Mouse (Mus musculus) bone marrow, adult 2 months (tissue): ENCODE measurements around the gene Olfr553.

ENCODE experiments used
- CTCF ChIP-seq: fragments of 200-500 bp; IDR thresholded peaks from 2 replicates; pipeline ENCODE4 v1.5.1; 2011; ENCODE audit warnings: low read length, control low read depth; ENCODE audit not compliant: control insufficient read depth, insufficient read depth
- POLR2A ChIP-seq: fragments of 200-500 bp; IDR thresholded peaks from 2 replicates; pipeline ENCODE4 v1.6.1; 2011; ENCODE audit warnings: low read depth, mild to moderate bottlenecking, control low read depth, low read length, borderline replicate concordance; ENCODE audit not compliant: control insufficient read depth

DNA sequence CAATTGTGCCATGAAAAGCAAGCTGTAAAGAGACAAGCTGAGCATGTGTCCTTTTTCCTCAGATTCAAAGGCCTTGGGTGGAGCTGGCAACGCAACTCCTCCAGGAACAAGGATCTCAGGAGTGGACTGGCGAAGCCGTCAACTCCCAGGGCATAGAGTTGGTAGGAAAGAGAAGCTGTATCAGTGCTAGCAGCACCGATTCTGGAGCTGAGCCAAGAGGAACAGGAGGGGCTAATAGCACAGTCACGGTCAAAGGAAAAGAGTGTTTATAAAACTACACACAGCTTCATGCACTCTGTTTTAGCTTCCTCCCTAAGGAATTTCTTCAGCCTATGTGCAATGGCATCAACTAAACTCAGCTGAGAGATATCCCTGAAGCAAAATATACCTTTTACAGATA lies 1.6 kb upstream of the Olfr553 start:
- TF ChIP-seq CTCF (no peak), POLR2A (no peak)
